Mouse (Mus musculus) intestine, embryonic 16.5 days (tissue): ENCODE results near the gene Ptgdr2. TPM values are rescaled to one million over a fixed set of nuclear protein-coding genes. Genes with fewer than 3 reads are reported as not detected.

Experiments used
- polyA plus RNA-seq: library from polyadenylated mRNA; unstranded; fragments of >200 nt; fragmentation: Nextera tagmentation; extraction: Ambion mirVana; gene quantifications from 2 replicates; pipeline ENCODE4 v1.2.1, GENCODE M21; 2015

Ptgdr2 gene
- polyA plus RNA-seq, 1 experiment from 2014 or later, result 0.05 TPM

Other genes starting within 250 kb of the Ptgdr2 start
- gene Vps37c, start 248.4 kb upstream of the Ptgdr2 start, polyA plus RNA-seq, result 36.2 and 37.6 TPM in 2 replicates
- 0.17 TPM in 1 of 2 replicates, not detected in the other for gene Cd5, start 198.2 kb upstream of the Ptgdr2 start, polyA plus RNA-seq
- 0.23 and 0.38 TPM in 2 replicates for gene Cd6, start 107.1 kb upstream of the Ptgdr2 start, polyA plus RNA-seq
- gene Slc15a3, start 97.4 kb upstream of the Ptgdr2 start, polyA plus RNA-seq, result 0.48 and 0.56 TPM in 2 replicates
- gene Tmem132a, start 67.2 kb upstream of the Ptgdr2 start, polyA plus RNA-seq, result 29.9 and 32.3 TPM in 2 replicates
- 72.8 and 78.7 TPM in 2 replicates for gene Tmem109, start 55.2 kb upstream of the Ptgdr2 start, polyA plus RNA-seq
- gene Prpf19, start 41.9 kb upstream of the Ptgdr2 start, polyA plus RNA-seq, result 32.1 and 35.0 TPM in 2 replicates
- gene Zp1, start 16.5 kb upstream of the Ptgdr2 start, polyA plus RNA-seq, result not detected in 2 replicates
- 25.6 and 29.4 TPM in 2 replicates for gene Ccdc86, start 12.1 kb downstream of the Ptgdr2 start, polyA plus RNA-seq
- 111 and 159 TPM in 2 replicates for gene Ms4a10, start 37.5 kb downstream of the Ptgdr2 start, polyA plus RNA-seq
- gene Ms4a15, start 56.1 kb downstream of the Ptgdr2 start, polyA plus RNA-seq, result 0.31 and 0.37 TPM in 2 replicates
- 40.6 and 41.9 TPM in 2 replicates for gene Ms4a18, start 80.9 kb downstream of the Ptgdr2 start, polyA plus RNA-seq
- 37.6 and 39.5 TPM in 2 replicates for gene Ms4a8a, start 143.9 kb downstream of the Ptgdr2 start, polyA plus RNA-seq
- gene 1700017D01Rik, start 193.7 kb downstream of the Ptgdr2 start, polyA plus RNA-seq, result not detected in 2 replicates
- gene 1700025F22Rik, start 228.2 kb downstream of the Ptgdr2 start, polyA plus RNA-seq, result not detected in 2 replicates